Mouse (Mus musculus): ENCODE results near the gene Tnc.

- no peak for TF ChIP-seq CTCF (IDR thresholded peaks at IDR 0.05)
- TF ChIP-seq EP300 (IDR thresholded peaks at IDR 0.05), result no peak
These were observed 63.7 kb downstream of the Tnc start for GRCm38 (mm10) chr4:63983098-63983445.

All from lung, postnatal 0 days (tissue).